Mouse (Mus musculus): Measurements from ENCODE around the gene Gas7. TPM values are rescaled to one million over a fixed set of nuclear protein-coding genes. Genes with fewer than 3 reads are reported as not detected.

Gene Gas7
- total RNA-seq, 1 experiment from 2014 or later = 1.3 TPM

GRCm38 (mm10) chr11:67523806-67524205 lies 68.6 kb downstream of the Gas7 start:
- ATAC-seq (replicated peaks in 1 of 2; ENCODE audit: insufficient read depth in 1 of 2, low FRiP score in 2 of 2, low TSS enrichment in 1 of 2, low read depth in 1 of 2, poor library complexity in 2 of 2, severe bottlenecking in 2 of 2) = no peak

GRCm38 (mm10) chr11:67524731-67525130 lies 69.5 kb downstream of the Gas7 start:
- ATAC-seq (replicated peaks in 1 of 2; ENCODE audit: insufficient read depth in 1 of 2, low FRiP score in 2 of 2, low TSS enrichment in 1 of 2, low read depth in 1 of 2, poor library complexity in 2 of 2, severe bottlenecking in 2 of 2) = no peak

GRCm38 (mm10) chr11:67525841-67526240 lies 70.6 kb downstream of the Gas7 start:
- no peak for ATAC-seq (replicated peaks in 1 of 2; ENCODE audit: insufficient read depth in 1 of 2, low FRiP score in 2 of 2, low TSS enrichment in 1 of 2, low read depth in 1 of 2, poor library complexity in 2 of 2, severe bottlenecking in 2 of 2)

GRCm38 (mm10) chr11:67526621-67527545 lies 71.6 kb downstream of the Gas7 start:
- peak; percentile 98 to 99 for ATAC-seq (replicated peaks in 1 of 2; ENCODE audit: insufficient read depth in 1 of 2, low FRiP score in 2 of 2, low TSS enrichment in 1 of 2, low read depth in 1 of 2, poor library complexity in 2 of 2, severe bottlenecking in 2 of 2)

- ATAC-seq (replicated peaks in 1 of 2; ENCODE audit: insufficient read depth in 1 of 2, low FRiP score in 2 of 2, low TSS enrichment in 1 of 2, low read depth in 1 of 2, poor library complexity in 2 of 2, severe bottlenecking in 2 of 2) = no peak
Observed at GRCm38 (mm10) chr11:67531286-67531685, 76.0 kb downstream of the Gas7 start.

GRCm38 (mm10) chr11:67531926-67532565 lies 76.8 kb downstream of the Gas7 start:
- ATAC-seq (replicated peaks in 1 of 2; ENCODE audit: insufficient read depth in 1 of 2, low FRiP score in 2 of 2, low TSS enrichment in 1 of 2, low read depth in 1 of 2, poor library complexity in 2 of 2, severe bottlenecking in 2 of 2) = 0 out of 4 replicates have a peak, but pooled peaks of 1 of the 2 experiments have one; percentile 18

GRCm38 (mm10) chr11:67532728-67533127 lies 77.5 kb downstream of the Gas7 start:
- no peak for ATAC-seq (replicated peaks in 1 of 2; ENCODE audit: insufficient read depth in 1 of 2, low FRiP score in 2 of 2, low TSS enrichment in 1 of 2, low read depth in 1 of 2, poor library complexity in 2 of 2, severe bottlenecking in 2 of 2)

- no peak for ATAC-seq (replicated peaks in 1 of 2; ENCODE audit: insufficient read depth in 1 of 2, low FRiP score in 2 of 2, low TSS enrichment in 1 of 2, low read depth in 1 of 2, poor library complexity in 2 of 2, severe bottlenecking in 2 of 2)
Observed at GRCm38 (mm10) chr11:67533151-67533550, 77.9 kb downstream of the Gas7 start.

- ATAC-seq (replicated peaks in 1 of 2; ENCODE audit: insufficient read depth in 1 of 2, low FRiP score in 2 of 2, low TSS enrichment in 1 of 2, low read depth in 1 of 2, poor library complexity in 2 of 2, severe bottlenecking in 2 of 2) = no peak
Observed at GRCm38 (mm10) chr11:67535703-67536102, 80.5 kb downstream of the Gas7 start.

- ATAC-seq (replicated peaks in 1 of 2; ENCODE audit: insufficient read depth in 1 of 2, low FRiP score in 2 of 2, low TSS enrichment in 1 of 2, low read depth in 1 of 2, poor library complexity in 2 of 2, severe bottlenecking in 2 of 2) = no peak
Observed at GRCm38 (mm10) chr11:67536413-67536812, 81.2 kb downstream of the Gas7 start.

- ATAC-seq (replicated peaks in 1 of 2; ENCODE audit: insufficient read depth in 1 of 2, low FRiP score in 2 of 2, low TSS enrichment in 1 of 2, low read depth in 1 of 2, poor library complexity in 2 of 2, severe bottlenecking in 2 of 2) = peak; percentile 81 to 89
Observed at GRCm38 (mm10) chr11:67537353-67537752, 82.1 kb downstream of the Gas7 start.

GRCm38 (mm10) chr11:67538557-67538956 lies 83.3 kb downstream of the Gas7 start:
- ATAC-seq (replicated peaks in 1 of 2; ENCODE audit: insufficient read depth in 1 of 2, low FRiP score in 2 of 2, low TSS enrichment in 1 of 2, low read depth in 1 of 2, poor library complexity in 2 of 2, severe bottlenecking in 2 of 2) = no peak

GRCm38 (mm10) chr11:67544656-67545432 lies 89.6 kb downstream of the Gas7 start:
- no peak for ATAC-seq (replicated peaks in 1 of 2; ENCODE audit: insufficient read depth in 1 of 2, low FRiP score in 2 of 2, low TSS enrichment in 1 of 2, low read depth in 1 of 2, poor library complexity in 2 of 2, severe bottlenecking in 2 of 2)

GRCm38 (mm10) chr11:67546582-67546981 lies 91.3 kb downstream of the Gas7 start:
- ATAC-seq (replicated peaks in 1 of 2; ENCODE audit: insufficient read depth in 1 of 2, low FRiP score in 2 of 2, low TSS enrichment in 1 of 2, low read depth in 1 of 2, poor library complexity in 2 of 2, severe bottlenecking in 2 of 2) = no peak

- no peak for ATAC-seq (replicated peaks in 1 of 2; ENCODE audit: insufficient read depth in 1 of 2, low FRiP score in 2 of 2, low TSS enrichment in 1 of 2, low read depth in 1 of 2, poor library complexity in 2 of 2, severe bottlenecking in 2 of 2)
Observed at GRCm38 (mm10) chr11:67549306-67549705, 94.1 kb downstream of the Gas7 start.

- ATAC-seq (replicated peaks in 1 of 2; ENCODE audit: insufficient read depth in 1 of 2, low FRiP score in 2 of 2, low TSS enrichment in 1 of 2, low read depth in 1 of 2, poor library complexity in 2 of 2, severe bottlenecking in 2 of 2) = no peak; a peak in 1 of 4 replicates
Observed at GRCm38 (mm10) chr11:67549762-67550488, 94.7 kb downstream of the Gas7 start.

GRCm38 (mm10) chr11:67552400-67552799 lies 97.2 kb downstream of the Gas7 start:
- no peak for ATAC-seq (replicated peaks in 1 of 2; ENCODE audit: insufficient read depth in 1 of 2, low FRiP score in 2 of 2, low TSS enrichment in 1 of 2, low read depth in 1 of 2, poor library complexity in 2 of 2, severe bottlenecking in 2 of 2)
